Mouse (Mus musculus): ENCODE measurements around the gene Hcn3.
A peak's percentile ranks its signal among the peaks of the same experiment; 100 is the strongest.

GRCm38 (mm10) chr3:89101812-89102494, 58.0 kb downstream of the Hcn3 start, which contains the start of gene Fdps:
- TF ChIP-seq CTCF (IDR thresholded peaks at IDR 0.05; ENCODE audit: borderline replicate concordance, extremely low read depth, insufficient read depth, insufficient read length) (peak; percentile 34; the same call in 1 of the 2 replicates), POLR2A (IDR thresholded peaks at IDR 0.05; ENCODE audit: borderline replicate concordance, extremely low read depth, insufficient read depth, insufficient read length, poor library complexity, severe bottlenecking) (no peak)
